Mouse (Mus musculus) myocyte (in vitro differentiated cells): Measurements from ENCODE around the gene Twist1.

Experiments
- E2F4 ChIP-seq: IDR thresholded peaks from one replicate; pipeline ENCODE4 v1.6.1; 2011; ENCODE audit warnings: mild to moderate bottlenecking, control low read depth, moderate library complexity; ENCODE audit not compliant: insufficient read depth
- MAX ChIP-seq: IDR thresholded peaks from one replicate; pipeline ENCODE4 v1.6.1; 2011; ENCODE audit warnings: low read depth, mild to moderate bottlenecking, control low read depth
- MYOD1 ChIP-seq, 3 experiments: IDR thresholded peaks; one replicate each; pipeline ENCODE4 v1.6.1; 2011; ENCODE audit warnings: control low read depth in 2 of 3, low read depth in 2 of 3, mild to moderate bottlenecking in 2 of 3, moderate library complexity in 1 of 3; ENCODE audit not compliant: insufficient read length in 2 of 3, control insufficient read depth in 1 of 3
- MYOG ChIP-seq, 3 experiments: IDR thresholded peaks; one replicate each; pipeline ENCODE4 v1.6.1; 2011; ENCODE audit warnings: control low read depth in 2 of 3, low read depth in 2 of 3, mild to moderate bottlenecking in 2 of 3; ENCODE audit not compliant: insufficient read length in 2 of 3, control insufficient read depth in 1 of 3, insufficient read depth in 1 of 3
- POLR2A ChIP-seq: IDR thresholded peaks from one replicate; pipeline ENCODE4 v1.6.1; 2011; ENCODE audit warnings: low read depth, mild to moderate bottlenecking, control low read depth, moderate library complexity; ENCODE audit not compliant: insufficient read length
- POLR2AphosphoS2 ChIP-seq: IDR thresholded peaks from one replicate; pipeline ENCODE4 v1.6.1; 2011; ENCODE audit warnings: low read depth, control low read depth; ENCODE audit not compliant: insufficient read length
- TCF12 ChIP-seq: IDR thresholded peaks from one replicate; pipeline ENCODE4 v1.6.1; 2011; ENCODE audit warnings: mild to moderate bottlenecking, control low read depth; ENCODE audit not compliant: poor library complexity, insufficient read depth, severe bottlenecking
- USF1 ChIP-seq: IDR thresholded peaks from one replicate; pipeline ENCODE4 v1.6.1; 2011; ENCODE audit warnings: low read depth, mild to moderate bottlenecking, control low read depth, moderate library complexity

- TF ChIP-seq USF1 (no peak), POLR2A (no peak), MAX (no peak), MYOD1 (IDR thresholded peaks at IDR 0.05; ENCODE audit: control insufficient read depth in 1 of 3, insufficient read length in 2 of 3, low read depth in 2 of 3) (no peak), TCF12 (no peak), POLR2AphosphoS2 (no peak), E2F4 (no peak), MYOG (IDR thresholded peaks at IDR 0.05; ENCODE audit: control insufficient read depth in 1 of 3, insufficient read depth in 1 of 3, insufficient read length in 2 of 3, low read depth in 2 of 3) (no peak)
These were observed 10.8 kb downstream of the Twist1 start for GRCm38 (mm10) chr12:33968041-33968897.
